Mouse (Mus musculus) frontal cortex, postnatal 14 days (tissue): ENCODE measurements around the gene Bmx.

ENCODE experiments used
- DNase-seq, 2 experiments: peaks; one replicate each; pipeline ENCODE4 v3.0.0; 2022; ENCODE audit warnings: low spot score in 2 of 2

Bmx gene

GRCm38 (mm10) chrX:164175311-164175710 is 82.7 kb downstream of the Bmx start:
- DNase-seq: no peak

GRCm38 (mm10) chrX:164173880-164174279 is 84.1 kb downstream of the Bmx start:
- DNase-seq: no peak

GRCm38 (mm10) chrX:164171034-164171433 is 87.0 kb downstream of the Bmx start:
- no peak for DNase-seq

- no peak for DNase-seq
Measured at GRCm38 (mm10) chrX:164164681-164165080, 93.3 kb downstream of the Bmx start.

- no peak for DNase-seq
Measured at GRCm38 (mm10) chrX:164154594-164154993, 103.4 kb downstream of the Bmx start.

- DNase-seq: no peak
Measured at GRCm38 (mm10) chrX:164153606-164154005, 104.4 kb downstream of the Bmx start.

GRCm38 (mm10) chrX:164152703-164153102 is 105.3 kb downstream of the Bmx start:
- DNase-seq: no peak

GRCm38 (mm10) chrX:164145463-164146250 is 112.3 kb downstream of the Bmx start:
- DNase-seq: no peak
